Mouse (Mus musculus): ENCODE data around the gene Vstm4. TPM values are rescaled to one million over a fixed set of nuclear protein-coding genes. Genes with fewer than 3 reads are reported as not detected.

Gene Vstm4
- polyA plus RNA-seq, 1 experiment from 2014 or later: 52.5 TPM

GRCm38 (mm10) chr14:32822812-32823211, 33.7 kb upstream of the Vstm4 start:
- WGBS: 82% methylated on average over 4 of the region's 4 CpGs

DNA sequence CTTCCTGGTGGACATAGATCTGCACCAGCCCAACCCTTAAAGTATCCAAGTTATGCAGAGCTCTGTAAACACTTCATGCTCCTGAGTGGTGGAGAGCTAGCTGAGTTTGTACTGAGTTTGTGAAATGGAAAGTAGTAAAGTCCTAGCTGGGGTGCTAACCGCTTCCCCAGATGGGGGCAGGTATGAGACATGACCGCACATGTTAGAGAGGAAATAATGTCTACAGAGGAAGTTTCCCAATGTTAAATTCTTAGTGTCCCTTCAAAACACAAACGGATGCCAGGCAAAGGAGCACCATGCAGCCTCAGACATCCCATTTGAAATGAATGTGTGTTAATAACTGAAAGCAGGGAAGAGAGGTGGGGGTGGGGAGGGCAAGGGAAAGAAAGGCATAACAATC, 32.7 kb upstream of the Vstm4 start:
- peaks cover 46% of the 10 kb centered on the region for H3K4me1 ChIP-seq (ENCODE audit: insufficient read depth)
- H3K9ac ChIP-seq: no peak overlapping the region
- no peak for ATAC-seq (ENCODE audit: insufficient read depth)
- H3K9me3 ChIP-seq (ENCODE audit: low read depth, low read length): no peaks in the 10 kb centered on the region
- no peak overlapping the region for H3K4me3 ChIP-seq (ENCODE audit: low read depth, low read length)
- H3K4me2 ChIP-seq: no peak overlapping the region
- DNase-seq: no peak
- no peak for TF ChIP-seq CTCF (IDR thresholded peaks at IDR 0.05; ENCODE audit: low read depth)
- no peaks in the 10 kb centered on the region for H3K27me3 ChIP-seq (ENCODE audit: insufficient read depth, low read length)
- no peaks in the 10 kb centered on the region for H3K36me3 ChIP-seq (ENCODE audit: insufficient read depth)
- H3K27ac ChIP-seq (ENCODE audit: low read depth): no peak overlapping the region
- 44% methylated on average over 3 of the region's 3 CpGs for WGBS

More at GRCm38 (mm10) chr14:32822812-32823211, 33.7 kb upstream of the Vstm4 start:
- DNase-seq: no peak
- H3K9me3 ChIP-seq (ENCODE audit: low read depth, low read length): no peaks in the 10 kb centered on the region
- H3K4me3 ChIP-seq (ENCODE audit: low read depth, low read length): no peak overlapping the region
- no peak for ATAC-seq (ENCODE audit: insufficient read depth)
- H3K36me3 ChIP-seq (ENCODE audit: insufficient read depth): no peaks in the 10 kb centered on the region
- H3K4me1 ChIP-seq (ENCODE audit: insufficient read depth): peaks cover 40% of the 10 kb centered on the region
- no peak overlapping the region for H3K27ac ChIP-seq (ENCODE audit: low read depth)
- no peak overlapping the region for H3K4me2 ChIP-seq
- no peak overlapping the region for H3K9ac ChIP-seq
- TF ChIP-seq CTCF (IDR thresholded peaks at IDR 0.05; ENCODE audit: low read depth): no peak
- H3K27me3 ChIP-seq (ENCODE audit: insufficient read depth, low read length): no peaks in the 10 kb centered on the region

GRCm38 (mm10) chr14:32824267-32825150, 32.0 kb upstream of the Vstm4 start:
- ATAC-seq (ENCODE audit: insufficient read depth): no peak
- Histone ChIP-seq H3K27me3 (ENCODE audit: insufficient read depth, low read length) (no peaks in the 10 kb centered on the region), H3K36me3 (ENCODE audit: insufficient read depth) (no peaks in the 10 kb centered on the region), H3K4me2 (no peak overlapping the region), H3K27ac (ENCODE audit: low read depth) (peak overlapping the region; percentile 63; the same call in 1 of the 2 replicates), H3K9ac (no peak overlapping the region), H3K4me3 (ENCODE audit: low read depth, low read length) (no peak overlapping the region), H3K4me1 (ENCODE audit: insufficient read depth) (peaks cover 40% of the 10 kb centered on the region), H3K9me3 (ENCODE audit: low read depth, low read length) (no peaks in the 10 kb centered on the region)
- no peak for TF ChIP-seq CTCF (IDR thresholded peaks at IDR 0.05; ENCODE audit: low read depth)
- 35% methylated on average over 14 of the region's 14 CpGs for WGBS
- peak; percentile 23 for DNase-seq

DNA sequence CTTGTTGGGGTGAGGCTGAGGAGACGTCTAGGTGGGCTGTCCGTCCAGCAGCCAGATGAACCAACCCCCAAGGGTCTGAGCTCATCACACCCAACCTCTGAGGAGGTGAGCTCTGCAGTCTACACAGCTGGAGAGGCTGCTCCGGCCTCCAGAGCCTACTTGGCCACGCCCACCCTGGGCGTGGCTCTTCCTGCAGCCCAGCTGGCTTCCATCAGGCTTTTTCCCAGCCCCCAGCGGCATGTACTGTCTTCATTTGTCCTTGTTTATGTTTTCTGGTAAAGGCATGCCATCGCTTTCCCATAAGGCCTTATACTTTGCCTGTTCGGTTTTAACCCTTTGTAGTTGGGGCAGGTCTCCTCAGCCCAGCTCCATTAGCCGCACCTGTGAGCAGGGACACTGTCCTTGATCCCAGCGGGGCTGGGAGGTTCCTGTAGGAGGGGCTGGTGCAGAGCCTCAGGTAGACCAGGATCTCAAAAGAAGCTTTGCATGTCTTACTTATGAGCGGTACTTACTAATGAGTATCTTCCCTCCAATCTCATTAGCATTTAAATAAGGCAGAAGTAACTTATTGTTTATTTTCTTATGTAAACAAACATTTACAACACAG, 31.0 kb upstream of the Vstm4 start:
- Histone ChIP-seq H3K4me1 (ENCODE audit: insufficient read depth) (peaks cover 37% of the 10 kb centered on the region), H3K9ac (no peak overlapping the region), H3K4me3 (ENCODE audit: low read depth, low read length) (no peak overlapping the region), H3K9me3 (ENCODE audit: low read depth, low read length) (no peaks in the 10 kb centered on the region), H3K4me2 (peak overlapping the region; percentile 41), H3K27ac (ENCODE audit: low read depth) (peak overlapping the region; percentile 63), H3K27me3 (ENCODE audit: insufficient read depth, low read length) (no peaks in the 10 kb centered on the region), H3K36me3 (ENCODE audit: insufficient read depth) (no peaks in the 10 kb centered on the region)
- peak; percentile 89 for ATAC-seq (ENCODE audit: insufficient read depth)
- DNase-seq: peak; percentile 98
- 4% methylated on average over 11 of the region's 11 CpGs for WGBS
- no peak for TF ChIP-seq CTCF (IDR thresholded peaks at IDR 0.05; ENCODE audit: low read depth)

- Histone ChIP-seq H3K4me2 (no peak overlapping the region), H3K4me1 (ENCODE audit: insufficient read depth) (peaks cover 37% of the 10 kb centered on the region), H3K27me3 (ENCODE audit: insufficient read depth, low read length) (no peaks in the 10 kb centered on the region), H3K4me3 (ENCODE audit: low read depth, low read length) (no peak overlapping the region), H3K36me3 (ENCODE audit: insufficient read depth) (no peaks in the 10 kb centered on the region), H3K9me3 (ENCODE audit: low read depth, low read length) (no peaks in the 10 kb centered on the region), H3K27ac (ENCODE audit: low read depth) (peak overlapping the region; percentile 90), H3K9ac (no peak overlapping the region)
- ATAC-seq (ENCODE audit: insufficient read depth) (peak; percentile 29), DNase-seq (peak; percentile 67)
- no peak for TF ChIP-seq CTCF (IDR thresholded peaks at IDR 0.05; ENCODE audit: low read depth)
- WGBS: 31% methylated on average over 4 of the region's 4 CpGs
These were observed 29.4 kb upstream of the Vstm4 start for GRCm38 (mm10) chr14:32827165-32827564.

DNA sequence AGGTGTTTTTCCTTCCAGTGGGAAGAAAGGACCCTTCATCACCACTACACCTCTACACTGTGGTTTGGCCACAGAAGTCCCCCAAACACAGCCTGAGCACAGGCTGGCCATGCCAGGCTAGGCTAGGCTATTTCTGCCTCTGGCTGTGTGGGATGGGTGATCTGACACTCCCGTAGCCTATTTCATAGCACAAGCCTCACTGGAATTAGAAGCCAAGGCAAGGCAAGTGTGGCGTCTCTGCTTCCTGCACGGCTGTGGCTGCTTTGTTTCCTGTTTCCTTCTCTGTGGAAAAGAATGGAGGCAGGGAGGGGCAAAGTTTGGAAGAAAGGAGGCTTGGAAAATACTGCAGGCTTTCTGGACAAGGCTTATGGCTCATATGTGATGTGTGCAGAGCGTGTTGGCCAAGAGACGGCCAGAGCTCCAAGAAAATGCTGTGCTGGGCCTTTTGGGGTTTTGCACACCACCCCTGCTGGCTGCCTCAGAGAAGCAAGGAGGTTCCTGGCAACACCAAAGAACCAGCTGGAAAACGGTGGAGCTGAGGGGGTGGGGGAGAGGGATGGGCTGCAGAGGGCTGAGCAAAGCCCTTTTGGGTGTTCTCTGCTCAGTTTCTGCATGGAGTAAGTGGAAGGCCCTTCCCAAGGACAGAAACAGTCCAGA, 28.4 kb upstream of the Vstm4 start:
- 28% methylated on average over 6 of the region's 6 CpGs for WGBS
- Histone ChIP-seq H3K4me1 (ENCODE audit: insufficient read depth) (peaks cover 41% of the 10 kb centered on the region), H3K27me3 (ENCODE audit: insufficient read depth, low read length) (no peaks in the 10 kb centered on the region), H3K4me2 (no peak overlapping the region), H3K4me3 (ENCODE audit: low read depth, low read length) (no peak overlapping the region), H3K9me3 (ENCODE audit: low read depth, low read length) (no peaks in the 10 kb centered on the region), H3K36me3 (ENCODE audit: insufficient read depth) (no peaks in the 10 kb centered on the region), H3K9ac (no peak overlapping the region), H3K27ac (ENCODE audit: low read depth) (peak overlapping the region; percentile 90)
- ATAC-seq (ENCODE audit: insufficient read depth) (peak; percentile 28), DNase-seq (peak; percentile 74)
- peak; percentile 31; the same call in 1 of the 2 replicates for TF ChIP-seq CTCF (IDR thresholded peaks at IDR 0.05; ENCODE audit: low read depth)

- ATAC-seq (ENCODE audit: insufficient read depth): no peak
- H3K4me3 ChIP-seq (ENCODE audit: low read depth, low read length): no peak within 1 kb of the TSS
- H3K4me1 ChIP-seq (ENCODE audit: insufficient read depth): 0 out of 2 replicates have a peak, but pooled peaks cover 4% of the 10 kb centered on the region
- 73% methylated on average over 8 of the region's 8 CpGs for WGBS
- no peak for TF ChIP-seq CTCF (IDR thresholded peaks at IDR 0.05; ENCODE audit: low read depth)
- no peak within 1 kb of the TSS for H3K4me2 ChIP-seq
- H3K9ac ChIP-seq: no peak within 1 kb of the TSS
- DNase-seq: no peak
- no peak within 1 kb of the TSS for H3K27ac ChIP-seq (ENCODE audit: low read depth)
- no peaks in the 10 kb centered on the region for H3K27me3 ChIP-seq (ENCODE audit: insufficient read depth, low read length)
- H3K9me3 ChIP-seq (ENCODE audit: low read depth, low read length): no peaks in the 10 kb centered on the region
- H3K36me3 ChIP-seq (ENCODE audit: insufficient read depth): no peaks in the 10 kb centered on the region
These were observed 22.7 kb upstream of the Vstm4 start, which contains the start of gene Fam170b for GRCm38 (mm10) chr14:32833847-32834246. Gene Fam170b, plus strand, starts transcription at chr14:32833962.

All from lung, embryonic 14.5 days (tissue).